Mouse (Mus musculus) kidney, adult 2 months (tissue): ENCODE results near the gene Chst8.

ENCODE experiments used
- CTCF ChIP-seq: fragments of 200-500 bp; conservative IDR thresholded peaks from 2 replicates; pipeline ENCODE4 v1.5.1; 2011; ENCODE audit warnings: low read depth, mild to moderate bottlenecking, control low read depth, low read length, moderate library complexity, mixed read lengths; ENCODE audit not compliant: insufficient read depth, insufficient read length
- POLR2A ChIP-seq: fragments of 200-500 bp; IDR thresholded peaks from one replicate; pipeline ENCODE4 v1.6.1; 2011; ENCODE audit warnings: low read depth, low read length, control low read depth

- TF ChIP-seq CTCF (no peak), POLR2A (no peak)
Observed at GRCm38 (mm10) chr7:34746586-34746985, 65.9 kb downstream of the Chst8 start.
